Mouse (Mus musculus) myocyte (in vitro differentiated cells): ENCODE measurements at regions not wholly inside any gene's neighbourhood (a gene's known extent, or its start where the extent isn't known, plus 50 kb on each side); places are given as distances from the start of the nearest gene placed in this dataset.

ENCODE experiments used
- MYOD1 ChIP-seq, 3 experiments: IDR thresholded peaks; one replicate each; pipeline ENCODE4 v1.6.1; 2011; ENCODE audit warnings: control low read depth in 2 of 3, low read depth in 2 of 3, mild to moderate bottlenecking in 2 of 3, moderate library complexity in 1 of 3; ENCODE audit not compliant: insufficient read length in 2 of 3, control insufficient read depth in 1 of 3
- POLR2A ChIP-seq: IDR thresholded peaks from one replicate; pipeline ENCODE4 v1.6.1; 2011; ENCODE audit warnings: low read depth, mild to moderate bottlenecking, control low read depth, moderate library complexity; ENCODE audit not compliant: insufficient read length
- REST ChIP-seq: IDR thresholded peaks from one replicate; pipeline ENCODE4 v1.6.1; 2011; ENCODE audit warnings: mild to moderate bottlenecking, control low read depth, moderate library complexity; ENCODE audit not compliant: insufficient read depth, insufficient read length
- SRF ChIP-seq: IDR thresholded peaks from one replicate; pipeline ENCODE4 v1.6.1; 2011; ENCODE audit warnings: low read depth; ENCODE audit not compliant: control insufficient read depth, insufficient read length

- TF ChIP-seq POLR2A (no peak), SRF (no peak), REST (no peak), MYOD1 (IDR thresholded peaks at IDR 0.05; ENCODE audit: control insufficient read depth in 1 of 3, insufficient read length in 2 of 3, low read depth in 2 of 3) (no peak)
These were observed 297.2 kb upstream of the Zmiz1 start for GRCm38 (mm10) chr14:25161684-25162321.
